Mouse (Mus musculus) embryonic facial prominence, embryonic 10.5 days (tissue): ENCODE results near the gene Galnt9. TPM values are rescaled to one million over a fixed set of nuclear protein-coding genes. Genes with fewer than 3 reads are reported as not detected.

Experiments
- DNase-seq: peaks from one replicate; pipeline ENCODE4 v3.0.0-alpha.2; 2017; ENCODE audit warnings: low spot score
- H3K27ac ChIP-seq: fragments of 300-500 bp; sonication (generic); replicated peaks from 2 replicates; pipeline ENCODE4 v1.5.1; 2016; ENCODE audit warnings: mild to moderate bottlenecking
- H3K27me3 ChIP-seq: fragments of 300-500 bp; sonication (generic); replicated peaks from 2 replicates; pipeline ENCODE4 v1.6.1; 2016; ENCODE audit warnings: low read depth, mild to moderate bottlenecking; ENCODE audit not compliant: poor library complexity, severe bottlenecking
- H3K36me3 ChIP-seq: fragments of 300-500 bp; sonication (generic); replicated peaks from 2 replicates; pipeline ENCODE4 v1.6.1; 2016; ENCODE audit warnings: mild to moderate bottlenecking, moderate library complexity
- H3K4me1 ChIP-seq: fragments of 300-500 bp; sonication (generic); 2 replicates; pipeline ENCODE4 v1.6.1; 2016
- H3K4me3 ChIP-seq: fragments of 300-500 bp; sonication (generic); 2 replicates; pipeline ENCODE4 v1.5.1; 2016; ENCODE audit warnings: mild to moderate bottlenecking, moderate library complexity
- H3K9me3 ChIP-seq: fragments of 300-500 bp; sonication (generic); 2 replicates; pipeline ENCODE4 v1.6.1; 2016; ENCODE audit warnings: mild to moderate bottlenecking
- WGBS: fragments of 180-500 bp; shearing (Covaris S2); methylation state at CpG from one replicate; pipeline ENCODE4 v1.1.7; 2016; 5-methylcytosine and 5-hydroxymethylcytosine counted together
- polyA plus RNA-seq: library from polyadenylated mRNA; unstranded; fragments of >200 nt; fragmentation: Nextera tagmentation; extraction: Ambion mirVana; gene quantifications from 2 replicates; pipeline ENCODE4 v1.2.1, GENCODE M21; 2016

Galnt9 gene
- polyA plus RNA-seq, 1 experiment from 2014 or later = 1.5 TPM

GRCm38 (mm10) chr5:110541456-110541855, 2.7 kb upstream of the Galnt9 start:
- H3K4me3 ChIP-seq = no peak overlapping the region
- no peaks in the 10 kb centered on the region for H3K9me3 ChIP-seq
- DNase-seq = no peak
- peaks cover 12% of the 10 kb centered on the region for H3K4me1 ChIP-seq
- peaks cover 61% of the 10 kb centered on the region for H3K27me3 ChIP-seq
- 82% methylated on average over 6 of the region's 6 CpGs for WGBS
- no peak overlapping the region for H3K27ac ChIP-seq
- no peaks in the 10 kb centered on the region for H3K36me3 ChIP-seq

- Histone ChIP-seq H3K27me3 (peaks cover 88% of the 10 kb centered on the region), H3K36me3 (no peaks in the 10 kb centered on the region), H3K27ac (no peak overlapping the region)
Observed at GRCm38 (mm10) chr5:110544691-110545069, 525 bp downstream of the Galnt9 start.

DNA sequence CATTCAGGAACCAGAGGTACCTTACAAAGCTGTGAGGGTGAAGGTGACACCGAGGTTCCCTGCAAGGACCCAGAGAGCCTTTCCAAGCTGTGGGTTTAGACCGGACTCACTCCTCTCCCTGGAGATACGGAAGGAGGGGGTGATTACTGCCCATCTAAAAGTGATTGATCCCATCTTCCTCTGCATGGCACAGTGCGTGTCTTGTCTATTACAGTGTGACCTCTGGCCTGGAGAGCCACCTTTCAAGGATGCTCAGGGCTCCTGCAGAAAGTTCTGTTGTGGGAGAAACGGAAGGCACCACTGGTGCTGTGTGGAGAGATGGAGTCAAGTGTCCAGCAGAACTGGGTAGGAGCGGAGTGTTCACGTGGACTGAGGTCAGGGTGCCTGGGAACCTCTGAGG, 1.2 kb downstream of the Galnt9 start:
- Histone ChIP-seq H3K36me3 (no peaks in the 10 kb centered on the region), H3K27me3 (peaks cover 87% of the 10 kb centered on the region), H3K4me3 (peak overlapping the region; percentile 59), H3K9me3 (no peaks in the 10 kb centered on the region), H3K4me1 (peaks cover 12% of the 10 kb centered on the region), H3K27ac (no peak overlapping the region)
- DNase-seq = no peak
- 74% methylated on average over 7 of the region's 7 CpGs for WGBS

More at GRCm38 (mm10) chr5:110544691-110545069, 525 bp downstream of the Galnt9 start:
- Histone ChIP-seq H3K4me1 (peaks cover 12% of the 10 kb centered on the region), H3K9me3 (no peaks in the 10 kb centered on the region), H3K4me3 (peak overlapping the region; percentile 59)
- no peak for DNase-seq
- WGBS = 2% methylated on average over 24 of the region's 24 CpGs

DNA sequence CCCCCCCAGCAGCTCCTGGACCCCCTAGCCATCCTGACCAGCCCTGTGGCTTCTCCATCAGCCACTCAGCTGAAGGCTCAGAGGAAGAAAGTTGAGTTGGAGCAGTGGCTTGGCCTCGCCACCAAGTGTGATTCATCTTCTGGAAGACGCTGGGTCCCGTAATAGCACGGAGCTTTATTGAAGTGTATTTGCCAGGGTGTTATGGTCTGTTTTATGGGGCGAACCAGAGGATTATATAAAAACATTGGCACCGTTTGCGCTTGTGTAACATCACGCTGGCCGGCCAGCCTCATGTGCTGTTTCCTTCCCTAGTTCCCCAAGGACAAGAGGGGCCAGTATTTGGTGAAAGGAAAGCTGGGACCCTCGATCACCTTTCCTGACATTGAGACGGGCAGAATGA, 2.0 kb downstream of the Galnt9 start:
- Histone ChIP-seq H3K27me3 (peaks cover 80% of the 10 kb centered on the region), H3K4me3 (no peak overlapping the region)

DNA sequence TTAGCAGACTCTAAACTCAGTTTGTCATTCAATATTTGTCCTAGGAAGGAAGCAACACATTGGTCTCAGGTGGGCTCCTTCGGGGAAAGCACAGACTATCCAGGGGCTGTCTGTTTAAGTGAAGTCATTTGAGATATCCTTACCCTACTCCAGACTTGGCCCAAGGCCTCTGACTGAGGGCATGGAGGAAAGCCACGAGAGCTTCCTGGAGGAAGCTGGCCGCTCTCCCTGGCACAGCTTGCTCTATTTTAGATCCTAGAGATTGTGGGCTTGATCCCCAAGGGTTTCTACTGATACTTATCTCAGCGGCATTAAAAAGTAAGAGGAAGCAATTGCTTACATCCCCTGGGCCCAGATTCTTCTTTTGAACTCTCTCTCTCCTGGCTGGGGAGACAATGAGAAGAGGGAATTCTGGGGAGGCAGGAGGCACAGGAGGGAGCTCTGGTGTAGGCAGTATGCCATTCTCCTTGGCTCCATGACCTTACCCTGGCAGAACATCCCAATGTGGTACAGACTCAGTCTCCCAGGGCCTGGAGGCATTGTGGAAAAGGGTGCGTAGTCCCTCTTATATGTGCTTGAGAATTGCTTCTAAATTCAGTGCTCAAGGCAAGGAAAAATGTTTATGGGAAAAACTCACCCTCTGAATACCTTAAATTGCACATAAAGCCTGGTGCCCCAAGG, 2.7 kb downstream of the Galnt9 start:
- H3K4me1 ChIP-seq = peaks cover 12% of the 10 kb centered on the region
- WGBS = 76% methylated on average over 5 of the region's 5 CpGs
- H3K4me3 ChIP-seq = no peak overlapping the region
- DNase-seq = no peak
- H3K27me3 ChIP-seq = peaks cover 73% of the 10 kb centered on the region
- no peak overlapping the region for H3K27ac ChIP-seq
- no peaks in the 10 kb centered on the region for H3K9me3 ChIP-seq
- no peaks in the 10 kb centered on the region for H3K36me3 ChIP-seq

More for the DNA sequence above, 2.0 kb downstream of the Galnt9 start:
- DNase-seq = no peak
- 86% methylated on average over 11 of the region's 11 CpGs for WGBS
- Histone ChIP-seq H3K4me1 (peaks cover 12% of the 10 kb centered on the region), H3K36me3 (no peaks in the 10 kb centered on the region), H3K9me3 (no peaks in the 10 kb centered on the region), H3K27ac (no peak overlapping the region)

GRCm38 (mm10) chr5:110548446-110548845, 4.3 kb downstream of the Galnt9 start:
- no peak for DNase-seq
- H3K27ac ChIP-seq = no peak overlapping the region
- 51% methylated on average over 7 of the region's 7 CpGs for WGBS
- peaks cover 57% of the 10 kb centered on the region for H3K27me3 ChIP-seq
- H3K9me3 ChIP-seq = no peaks in the 10 kb centered on the region
- no peak overlapping the region for H3K4me3 ChIP-seq
- peaks cover 12% of the 10 kb centered on the region for H3K4me1 ChIP-seq
- no peaks in the 10 kb centered on the region for H3K36me3 ChIP-seq

DNA sequence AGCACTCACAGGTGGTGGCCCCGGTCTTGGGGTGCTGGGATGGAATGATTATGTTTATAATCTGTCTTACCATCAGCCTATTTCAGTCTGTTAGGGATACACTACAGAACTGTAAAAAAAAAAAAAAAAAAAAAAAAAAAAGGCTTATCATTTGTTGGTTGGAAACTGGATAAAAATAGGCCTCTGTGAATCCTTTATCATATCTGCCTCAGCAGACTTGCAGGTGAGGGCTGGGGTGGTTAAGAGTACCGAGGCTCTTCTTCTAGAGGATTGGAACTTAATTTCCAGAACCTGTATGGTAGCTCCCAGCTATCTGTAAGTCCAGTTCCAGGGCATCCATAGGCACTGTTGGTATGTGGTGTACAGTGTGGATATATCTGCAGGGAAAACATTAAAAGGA, 6.0 kb downstream of the Galnt9 start:
- Histone ChIP-seq H3K4me3 (no peak overlapping the region), H3K9me3 (no peaks in the 10 kb centered on the region), H3K4me1 (no peaks in the 10 kb centered on the region), H3K27me3 (peaks cover 39% of the 10 kb centered on the region), H3K27ac (no peak overlapping the region), H3K36me3 (no peaks in the 10 kb centered on the region)
- no peak for DNase-seq
- WGBS = 79% methylated on average over 2 of the region's 2 CpGs

DNA sequence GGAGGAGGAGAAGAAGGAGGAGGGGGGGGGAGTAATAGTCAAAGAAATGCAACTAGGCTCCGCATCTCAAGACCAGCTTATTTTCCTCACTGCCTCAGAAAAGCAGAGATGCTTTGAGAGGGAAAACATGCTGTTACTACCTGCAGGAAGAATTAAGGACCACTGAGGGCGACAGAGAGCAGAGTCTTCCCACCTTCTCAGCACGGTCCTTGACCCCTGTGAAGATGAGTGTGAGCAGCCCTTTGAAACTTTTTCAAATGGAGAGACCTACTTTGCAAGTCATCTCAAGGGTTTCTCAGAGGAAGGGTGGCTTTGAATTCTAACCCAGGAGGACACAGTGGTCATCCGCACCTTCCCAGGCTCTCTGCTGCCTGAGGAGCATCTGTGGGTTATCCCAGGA, 6.7 kb downstream of the Galnt9 start:
- H3K36me3 ChIP-seq = no peaks in the 10 kb centered on the region
- no peaks in the 10 kb centered on the region for H3K9me3 ChIP-seq
- DNase-seq = no peak
- peaks cover 33% of the 10 kb centered on the region for H3K27me3 ChIP-seq
- no peak overlapping the region for H3K27ac ChIP-seq
- no peaks in the 10 kb centered on the region for H3K4me1 ChIP-seq
- 23% methylated on average over 4 of the region's 4 CpGs for WGBS
- no peak overlapping the region for H3K4me3 ChIP-seq

GRCm38 (mm10) chr5:110552005-110552404, 7.8 kb downstream of the Galnt9 start:
- Histone ChIP-seq H3K9me3 (no peaks in the 10 kb centered on the region), H3K27ac (no peak overlapping the region), H3K27me3 (peaks cover 21% of the 10 kb centered on the region), H3K4me1 (no peaks in the 10 kb centered on the region), H3K36me3 (no peaks in the 10 kb centered on the region), H3K4me3 (no peak overlapping the region)
- DNase-seq = no peak
- WGBS = 87% methylated on average over 3 of the region's 3 CpGs

DNA sequence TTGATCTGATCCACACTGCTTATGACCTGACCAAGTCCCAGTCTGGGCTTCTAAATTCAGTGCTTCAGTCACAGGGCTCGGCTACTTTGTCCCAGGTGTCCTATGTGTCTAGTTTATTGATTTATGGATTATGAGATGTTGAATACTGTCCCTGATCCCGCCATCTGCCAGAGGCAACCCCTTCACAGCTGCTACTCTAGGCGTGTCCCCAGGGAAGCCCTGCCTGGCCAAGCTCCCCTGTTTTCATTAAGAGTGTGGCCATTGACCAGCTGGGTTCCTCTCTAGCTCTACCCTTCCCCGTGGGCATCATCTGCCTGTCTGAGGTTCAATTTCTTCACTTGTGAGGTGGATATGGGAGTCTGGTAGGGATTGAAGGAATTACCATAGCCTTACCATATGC, 9.2 kb downstream of the Galnt9 start:
- Histone ChIP-seq H3K36me3 (no peaks in the 10 kb centered on the region), H3K27me3 (peaks cover 8% of the 10 kb centered on the region; the same call in 1 of the 2 replicates), H3K9me3 (no peaks in the 10 kb centered on the region), H3K4me1 (no peaks in the 10 kb centered on the region), H3K27ac (no peak overlapping the region), H3K4me3 (no peak overlapping the region)
- 79% methylated on average over 4 of the region's 4 CpGs for WGBS
- no peak for DNase-seq

GRCm38 (mm10) chr5:110555198-110555597, 11.0 kb downstream of the Galnt9 start:
- H3K4me1 ChIP-seq = no peaks in the 10 kb centered on the region
- no peak overlapping the region for H3K4me3 ChIP-seq
- H3K27me3 ChIP-seq = no peaks in the 10 kb centered on the region
- DNase-seq = no peak
- H3K36me3 ChIP-seq = no peaks in the 10 kb centered on the region
- no peak overlapping the region for H3K27ac ChIP-seq
- 52% methylated on average over 2 of the region's 2 CpGs for WGBS
- no peaks in the 10 kb centered on the region for H3K9me3 ChIP-seq

DNA sequence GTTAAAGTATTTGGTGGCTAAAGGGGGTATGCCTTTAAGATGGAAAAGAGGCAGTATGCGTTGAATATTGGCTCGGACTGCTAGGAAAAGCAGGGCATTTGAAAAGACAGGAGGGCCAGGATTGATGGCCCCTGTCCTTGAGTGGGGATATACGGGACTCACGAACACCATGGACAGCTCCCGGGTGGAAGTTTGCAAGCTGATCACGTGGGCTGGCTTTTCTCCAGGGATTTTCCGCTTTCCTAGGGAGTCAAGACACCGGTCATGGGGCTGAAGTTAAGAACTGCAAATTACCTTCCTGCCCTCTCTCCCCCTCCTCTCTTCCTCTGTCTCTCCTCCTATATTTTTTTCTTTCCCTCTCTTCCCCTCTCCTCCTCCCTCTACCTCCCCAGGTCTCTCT, 14.2 kb downstream of the Galnt9 start:
- Histone ChIP-seq H3K9me3 (no peaks in the 10 kb centered on the region), H3K27ac (no peak overlapping the region), H3K4me1 (no peaks in the 10 kb centered on the region), H3K4me3 (no peak overlapping the region), H3K36me3 (no peaks in the 10 kb centered on the region), H3K27me3 (no peaks in the 10 kb centered on the region)
- 15% methylated on average over 8 of the region's 8 CpGs for WGBS
- DNase-seq = peak; percentile 68

- Histone ChIP-seq H3K27ac (no peak overlapping the region), H3K4me1 (peaks cover under 1% of the 10 kb centered on the region; the same call in 1 of the 2 replicates), H3K36me3 (no peaks in the 10 kb centered on the region), H3K27me3 (no peaks in the 10 kb centered on the region), H3K9me3 (no peaks in the 10 kb centered on the region), H3K4me3 (no peak overlapping the region)
- DNase-seq = no peak
- WGBS = 89% methylated on average over 8 of the region's 8 CpGs
Observed at GRCm38 (mm10) chr5:110559679-110560078, 15.5 kb downstream of the Galnt9 start.
